Mouse (Mus musculus) kidney, postnatal 4 days (tissue): ENCODE data around the gene Itsn1.
A peak's percentile ranks its signal among the peaks of the same experiment; 100 is the strongest.

Experiments used
- DNase-seq, 2 experiments: peaks; one replicate each; pipeline ENCODE4 v3.0.0; 2021; ENCODE audit warnings: mixed read lengths in 2 of 2

Itsn1 gene

DNA sequence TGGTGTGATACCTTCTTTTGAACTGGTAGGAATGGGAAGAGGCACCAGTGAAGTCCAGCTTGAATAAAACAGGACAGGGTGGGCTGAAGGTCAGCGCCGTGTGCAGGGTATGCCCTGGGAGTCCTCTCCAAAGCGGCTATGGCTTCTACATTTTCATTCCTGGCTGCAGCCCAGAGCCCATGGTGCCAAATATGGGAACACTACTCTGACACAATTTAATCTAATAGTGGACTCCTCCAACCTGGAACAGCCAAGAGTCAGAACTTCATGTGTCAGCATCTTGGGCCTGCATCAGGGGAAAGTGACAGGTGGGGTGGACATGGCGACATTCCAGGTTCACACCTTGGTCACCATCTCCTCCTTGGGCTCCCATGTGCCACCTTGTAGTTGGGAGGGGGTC, 147.4 kb downstream of the Itsn1 start:
- DNase-seq, result no peak

DNA sequence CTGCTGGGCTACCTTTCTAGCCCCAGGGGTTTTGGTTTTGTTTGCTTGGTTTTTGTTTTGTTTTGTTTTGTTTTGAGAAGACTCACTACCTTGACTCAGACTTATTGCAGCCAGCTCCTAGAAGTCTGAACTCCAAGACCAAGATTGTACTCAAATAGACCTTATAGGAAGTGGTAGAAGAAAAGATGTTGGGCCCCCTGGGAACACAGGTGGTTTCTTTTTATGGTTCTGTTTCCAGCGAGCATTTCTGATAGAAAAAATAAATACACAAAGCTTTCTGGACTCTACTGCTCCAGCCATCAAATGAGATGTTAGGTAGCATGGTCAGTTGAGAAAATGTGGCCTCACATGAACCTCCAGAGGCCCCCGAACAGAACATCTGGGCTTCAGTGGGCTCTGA, 150.0 kb downstream of the Itsn1 start:
- no peak for DNase-seq

GRCm38 (mm10) chr16:91880869-91881767, 152.0 kb downstream of the Itsn1 start:
- no peak for DNase-seq

GRCm38 (mm10) chr16:91882168-91882859, 153.2 kb downstream of the Itsn1 start:
- DNase-seq, result peak; percentile 59 to 63

- no peak for DNase-seq
Observed at GRCm38 (mm10) chr16:91883636-91884035, 154.6 kb downstream of the Itsn1 start.

- peak; percentile 66 to 69 for DNase-seq
Observed at GRCm38 (mm10) chr16:91884196-91884595, 155.1 kb downstream of the Itsn1 start.

DNA sequence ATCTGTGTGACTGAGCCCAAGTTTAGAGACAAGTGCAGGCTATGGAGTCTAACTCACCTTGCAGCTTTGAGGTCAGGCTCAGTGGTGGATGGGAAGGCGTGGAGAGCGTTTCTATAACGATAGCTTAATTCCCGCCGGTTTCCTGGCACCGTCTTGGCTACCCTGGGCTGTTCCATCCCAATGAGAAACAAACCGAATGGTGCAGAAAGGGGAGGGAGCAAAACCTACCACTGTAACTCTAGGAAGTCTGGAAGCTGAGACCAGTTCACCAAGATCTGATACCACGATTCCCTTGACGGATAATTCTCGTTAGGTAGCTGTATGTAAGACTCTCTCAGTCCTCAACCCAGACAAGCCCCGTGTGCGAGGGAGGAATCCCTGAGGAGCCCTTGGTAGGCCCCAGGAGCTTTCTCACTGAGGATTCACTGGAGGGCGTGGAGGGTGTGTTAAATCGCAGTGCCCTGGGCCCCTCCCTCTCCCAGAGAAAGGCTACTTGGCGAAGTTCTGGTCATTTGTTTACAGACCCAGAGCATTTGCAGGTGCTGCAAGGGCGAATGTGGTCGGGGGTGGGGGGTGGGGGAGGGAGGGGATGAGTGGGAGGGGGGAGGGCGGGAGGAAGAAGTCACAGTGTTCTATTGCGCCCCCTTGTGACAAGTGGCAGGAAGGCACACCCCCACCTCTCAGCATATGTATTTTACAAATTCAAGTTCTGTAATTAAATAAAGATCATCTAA, 156.5 kb downstream of the Itsn1 start:
- peak; percentile 64 to 67 for DNase-seq

- no peak for DNase-seq
Observed at GRCm38 (mm10) chr16:91888368-91888767, 159.3 kb downstream of the Itsn1 start.

DNA sequence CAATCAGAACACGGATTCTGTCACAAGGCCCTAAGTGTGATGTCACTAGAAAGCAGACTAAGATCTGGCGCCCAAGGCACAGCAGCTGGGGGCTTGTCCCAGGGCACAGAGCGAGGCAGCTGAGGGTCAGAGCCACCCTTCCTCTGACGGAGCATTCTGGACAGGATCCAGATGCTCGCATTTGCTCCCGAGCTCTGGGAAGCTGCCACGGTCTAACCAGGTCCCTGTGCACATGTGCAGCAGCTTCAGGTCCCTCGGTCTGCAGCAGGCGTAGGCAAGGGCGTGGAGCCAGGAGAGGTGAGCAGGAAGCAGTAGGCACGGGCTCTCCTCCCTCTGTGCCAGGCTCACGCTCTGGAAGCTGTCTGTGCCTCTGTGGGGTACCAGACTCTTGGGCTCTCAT, 160.8 kb downstream of the Itsn1 start:
- DNase-seq, result peak; percentile 30 to 44

DNA sequence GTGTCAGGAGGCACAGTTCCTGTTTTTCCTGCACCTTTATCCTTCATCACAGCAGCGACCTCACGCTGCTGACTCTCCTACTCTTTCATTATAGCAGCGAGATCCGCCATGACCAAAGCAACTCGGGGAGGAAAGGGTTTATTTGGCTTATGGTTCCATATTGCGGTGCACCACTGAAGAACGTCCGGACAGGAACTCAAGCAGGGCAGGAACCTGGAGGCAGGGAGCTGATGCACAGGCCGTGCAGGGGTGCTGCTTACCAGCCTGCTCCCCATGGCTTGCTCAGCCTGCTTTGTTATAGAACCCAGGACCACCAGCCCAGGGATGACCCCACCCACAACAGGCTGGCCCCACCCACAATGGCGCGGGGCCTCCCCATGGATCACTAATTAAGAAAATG, 162.1 kb downstream of the Itsn1 start:
- no peak for DNase-seq

DNA sequence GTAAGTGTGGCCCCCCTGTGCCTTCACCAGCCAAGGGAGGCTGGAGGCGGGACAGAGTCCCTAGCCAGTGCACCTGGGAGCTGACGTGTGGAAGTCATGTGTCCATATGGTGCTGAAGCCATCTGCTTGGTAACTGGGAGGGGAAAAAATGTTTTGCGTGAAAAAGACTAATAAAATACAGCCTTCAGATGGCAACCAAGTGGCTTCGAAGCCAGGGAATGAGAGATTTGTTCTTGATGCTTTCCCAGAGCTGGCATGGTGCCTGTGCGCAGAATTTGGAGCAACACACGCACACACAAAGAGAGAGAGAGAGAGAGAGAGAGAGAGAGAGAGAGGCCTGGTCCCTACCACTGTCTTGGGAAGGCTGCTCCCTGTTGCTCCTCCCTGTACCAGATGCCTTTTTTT, 167.3 kb downstream of the Itsn1 start:
- DNase-seq, result no peak

DNA sequence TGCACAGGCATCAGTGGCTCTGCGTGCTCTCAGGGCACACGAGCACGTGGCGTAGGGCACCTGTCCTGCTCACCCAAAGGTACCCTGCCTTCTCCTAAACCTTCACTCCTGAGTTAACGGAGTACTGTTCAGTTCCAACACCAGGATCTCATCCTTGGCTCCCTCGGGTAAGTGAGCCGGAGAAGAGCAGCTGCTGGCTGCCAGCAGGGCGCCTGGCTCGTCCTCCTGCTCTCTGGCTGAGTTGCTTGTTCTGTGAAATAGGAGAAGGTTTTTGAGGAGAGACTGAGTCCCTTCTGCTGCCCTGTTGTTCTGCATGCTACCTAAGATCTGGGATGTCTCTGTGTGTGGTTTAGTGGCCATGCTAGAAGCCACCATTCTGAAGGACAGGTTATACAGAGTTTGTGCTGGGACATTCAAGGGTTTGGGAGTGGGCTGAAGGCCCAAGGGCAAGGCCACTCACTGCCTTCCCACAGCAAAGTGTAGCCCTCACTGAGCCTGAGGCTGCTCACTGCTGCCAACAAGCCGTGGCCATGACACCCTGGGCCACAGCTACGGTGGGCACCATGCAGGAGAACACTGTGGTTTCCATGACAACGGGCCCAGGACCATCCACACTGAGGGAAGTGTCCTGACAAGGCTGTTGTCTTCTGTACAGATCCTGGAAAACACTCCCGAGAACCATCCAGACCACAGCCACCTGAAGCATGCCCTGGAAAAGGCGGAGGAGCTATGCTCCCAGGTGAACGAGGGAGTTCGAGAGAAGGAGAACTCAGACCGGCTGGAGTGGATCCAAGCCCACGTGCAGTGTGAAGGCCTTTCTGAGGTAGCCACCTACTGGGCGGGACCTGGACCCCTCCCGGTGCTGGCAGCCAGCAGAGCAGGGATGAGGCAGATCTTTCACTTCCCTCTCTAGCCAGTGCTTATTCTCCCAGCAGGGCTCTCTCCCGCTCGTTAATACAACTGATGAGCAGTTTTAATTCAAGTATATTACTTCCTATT, 170.1 kb downstream of the Itsn1 start:
- DNase-seq, result peak in 1 of 2 experiments; percentile 26

- no peak for DNase-seq
Observed at GRCm38 (mm10) chr16:91900274-91900673, 171.2 kb downstream of the Itsn1 start.

DNA sequence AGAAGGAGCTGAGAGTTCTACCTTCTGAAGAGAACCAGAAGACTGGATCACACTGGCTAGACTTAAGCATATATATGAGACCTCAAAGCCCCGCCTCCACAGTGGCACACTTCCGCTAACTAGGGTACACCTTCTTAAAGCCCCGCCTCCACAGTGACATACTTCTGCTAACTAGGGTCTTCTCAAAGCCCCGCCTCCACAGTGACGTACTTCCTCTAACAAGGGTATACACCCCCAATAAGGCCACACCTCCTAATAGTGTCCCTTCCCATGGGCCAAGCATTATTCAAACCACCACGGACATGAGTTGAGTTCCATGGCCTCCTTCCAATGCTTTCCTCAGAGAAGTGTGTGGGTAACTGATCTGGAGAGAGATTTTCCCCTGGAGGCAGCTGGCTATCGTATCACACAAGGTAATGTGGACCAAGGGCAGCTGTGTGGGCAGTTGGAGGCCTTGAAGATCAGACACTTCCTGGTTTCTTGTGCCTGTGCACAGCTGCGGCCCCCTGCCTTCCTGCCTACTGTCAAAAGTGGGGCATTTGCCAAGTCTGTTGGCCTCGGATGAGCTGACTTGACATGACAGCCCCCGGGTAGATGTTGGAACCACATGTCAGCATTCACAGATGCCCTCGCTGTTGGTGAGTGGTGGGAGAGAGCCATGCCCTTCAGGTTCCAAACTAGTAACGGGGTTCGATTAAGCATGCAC, 174.9 kb downstream of the Itsn1 start:
- no peak for DNase-seq

DNA sequence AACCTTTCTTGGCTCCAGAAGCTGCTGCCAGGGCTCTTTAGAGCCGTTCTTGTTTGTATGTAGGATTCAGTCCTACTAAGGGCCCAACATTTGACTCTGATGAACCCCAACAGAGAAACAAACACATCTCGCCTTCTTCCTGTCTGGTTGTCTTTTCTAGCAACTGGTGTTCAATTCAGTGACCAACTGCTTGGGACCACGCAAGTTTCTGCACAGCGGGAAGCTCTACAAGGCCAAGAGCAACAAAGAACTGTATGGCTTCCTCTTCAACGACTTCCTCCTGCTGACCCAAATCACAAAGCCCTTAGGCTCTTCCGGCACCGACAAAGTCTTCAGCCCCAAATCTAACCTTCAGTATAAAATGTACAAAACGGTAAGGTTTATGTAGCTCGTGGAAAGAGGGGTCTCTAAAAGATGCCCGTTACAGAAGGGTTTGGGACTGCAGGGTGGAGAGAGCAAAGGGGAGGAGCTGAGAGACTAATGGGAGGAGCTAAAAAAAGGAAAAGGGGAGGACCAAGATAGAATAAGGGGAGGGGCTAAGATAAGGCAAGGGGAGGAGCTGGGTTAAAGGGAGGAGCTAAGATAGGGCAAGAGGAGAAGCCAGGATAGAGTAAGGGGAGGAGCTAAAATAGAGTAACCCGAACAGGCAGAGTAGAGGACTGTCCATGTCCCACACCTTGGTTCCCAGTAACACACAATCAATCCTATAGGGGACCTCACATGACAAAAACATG, 176.2 kb downstream of the Itsn1 start:
- DNase-seq, result no peak

DNA sequence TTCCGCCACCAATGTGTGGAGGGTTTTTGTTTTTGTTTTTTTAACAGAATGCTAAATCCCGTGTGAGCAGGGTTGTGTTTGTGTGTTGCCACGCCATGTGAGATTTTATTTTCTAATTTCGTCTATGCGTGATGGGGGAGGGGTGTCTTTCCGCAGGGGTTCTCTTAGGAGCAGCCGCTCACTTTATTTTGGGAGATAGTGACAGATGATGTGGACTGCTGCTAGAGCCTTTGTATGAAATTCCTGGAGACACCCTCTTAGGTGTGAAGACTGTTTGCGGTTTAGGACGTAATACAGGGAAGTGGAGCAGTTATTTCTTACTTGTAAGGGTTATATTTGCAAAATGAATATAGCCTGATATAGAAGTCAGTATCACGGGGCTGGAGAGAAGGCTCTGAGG, 176.9 kb downstream of the Itsn1 start:
- no peak for DNase-seq

DNA sequence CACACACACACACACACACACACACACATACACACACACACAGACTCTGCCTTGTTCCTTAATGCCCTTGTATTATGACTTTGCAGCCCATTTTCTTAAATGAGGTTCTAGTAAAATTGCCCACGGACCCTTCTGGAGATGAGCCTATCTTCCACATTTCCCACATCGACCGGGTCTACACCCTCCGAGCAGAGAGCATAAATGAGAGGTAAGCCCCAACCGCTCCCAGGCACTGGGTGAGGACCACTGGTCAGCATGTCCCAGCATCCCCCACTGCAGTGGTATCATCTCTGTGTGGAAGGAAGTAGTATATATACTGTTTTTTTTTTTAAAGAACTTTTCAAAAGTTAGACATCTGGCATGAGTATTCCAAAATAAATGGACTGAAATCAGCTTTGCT, 177.6 kb downstream of the Itsn1 start:
- no peak for DNase-seq

GRCm38 (mm10) chr16:91907158-91907557, 178.1 kb downstream of the Itsn1 start:
- no peak for DNase-seq

DNA sequence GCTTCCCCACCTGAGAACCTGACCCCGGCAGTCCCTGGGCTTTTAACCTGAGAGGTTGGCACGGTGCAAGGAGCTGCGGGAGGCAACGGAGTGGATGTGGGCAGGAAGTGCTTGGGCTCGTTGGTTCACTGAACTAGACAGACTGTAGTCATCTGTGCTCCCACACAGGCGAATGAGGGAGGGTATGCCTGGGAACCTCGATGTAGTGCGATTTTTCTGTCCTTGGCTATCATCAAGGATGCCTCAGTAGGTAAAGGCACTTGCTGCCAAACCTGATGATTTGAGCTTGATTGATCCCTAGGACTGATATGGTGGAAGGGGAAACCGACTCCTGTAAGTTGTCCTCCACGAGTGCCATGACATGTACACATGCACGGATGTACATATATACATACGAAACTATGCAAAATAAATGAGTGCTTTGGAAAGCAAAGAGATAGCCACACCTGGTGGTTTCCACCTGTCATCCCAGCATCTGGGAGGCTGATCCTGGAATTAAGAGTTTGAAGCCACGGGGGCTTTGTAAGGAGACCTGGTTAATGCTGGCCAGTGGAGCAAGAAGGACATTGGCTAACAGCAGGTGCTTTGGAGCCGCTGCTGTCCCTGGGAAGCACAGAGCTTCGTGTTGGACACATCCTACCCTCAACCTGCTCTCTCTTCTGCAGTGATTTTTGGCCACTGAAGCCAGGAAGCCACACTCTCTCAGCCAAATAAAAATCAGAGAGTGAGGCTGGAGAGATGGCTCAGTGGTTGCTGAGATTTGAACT, 180.7 kb downstream of the Itsn1 start:
- no peak for DNase-seq

DNA sequence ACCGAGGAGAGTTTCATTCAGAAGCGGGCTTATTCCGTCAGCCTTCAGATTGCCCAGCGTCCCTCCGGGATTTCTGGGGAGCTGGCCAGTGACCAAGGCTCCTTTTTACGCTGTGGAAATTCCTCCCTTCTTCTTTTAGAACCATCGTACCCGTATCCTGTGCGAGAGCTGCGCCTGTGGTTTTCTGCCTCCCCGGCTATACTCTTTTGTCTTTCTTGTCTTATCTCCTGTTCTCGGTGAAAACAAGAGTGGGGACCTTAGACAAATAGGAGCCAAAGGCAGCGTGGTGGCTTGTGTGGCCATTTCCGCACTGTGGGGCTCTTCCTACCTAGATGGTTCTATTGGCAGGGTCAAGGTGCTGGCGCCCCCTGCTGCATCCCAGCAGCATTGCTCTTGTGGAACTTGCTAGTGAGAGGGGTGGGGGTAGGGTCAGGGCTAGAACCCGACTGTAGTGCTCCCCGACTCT, 188.6 kb downstream of the Itsn1 start:
- DNase-seq, result peak; percentile 90 to 92
